Mouse (Mus musculus) retina, adult 2 months (tissue): ENCODE measurements around the gene Slc4a4.

ENCODE experiments used
- DNase-seq: peaks from one replicate; pipeline ENCODE4 v3.0.0-alpha.2; 2012; ENCODE audit warnings: low read depth, low spot score

Gene Slc4a4

DNA sequence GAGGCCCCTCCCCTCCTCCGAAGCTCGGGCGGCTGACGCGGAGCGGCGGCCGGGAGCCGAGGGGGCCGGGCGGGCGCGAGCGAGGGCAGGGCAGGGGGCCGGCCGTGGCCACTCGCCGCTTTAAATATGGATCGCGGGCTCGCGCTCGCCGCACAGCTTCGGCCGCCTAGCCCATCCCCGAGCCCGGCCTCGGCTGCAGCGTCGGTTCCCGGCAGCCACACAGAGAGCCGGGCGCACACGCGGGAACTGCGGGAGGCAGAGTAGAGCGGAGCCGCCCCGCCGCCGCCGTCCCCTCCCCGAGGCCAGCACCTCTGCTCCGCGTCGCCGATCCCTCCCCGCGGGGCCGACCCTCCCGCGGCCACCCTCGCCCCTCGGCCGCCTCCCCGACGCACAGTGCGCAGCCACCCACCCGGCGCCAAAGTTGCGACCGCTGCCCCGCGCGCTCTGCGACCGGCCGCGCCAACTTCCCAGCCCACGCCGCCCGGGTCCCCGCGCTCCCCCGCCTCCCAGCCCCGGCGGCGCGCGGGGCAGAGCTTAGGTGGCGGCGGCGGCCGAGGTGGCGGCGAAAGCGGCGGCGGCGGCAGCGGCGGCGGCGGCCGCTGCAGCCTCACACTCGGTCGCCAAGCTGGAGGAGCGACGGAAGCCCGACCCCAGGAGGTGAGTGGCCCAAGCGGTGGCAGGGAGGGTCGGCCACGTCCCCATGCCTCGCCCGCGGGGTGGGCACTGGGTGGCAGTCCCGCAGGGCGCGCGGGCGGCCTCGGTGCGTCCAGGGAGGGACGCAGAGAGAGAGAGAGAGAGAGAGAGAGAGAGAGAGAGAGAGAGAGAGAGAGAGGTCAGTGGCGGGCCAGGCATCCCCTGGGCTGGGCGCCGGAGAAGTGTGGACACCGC is at the start of gene Slc4a4:
Gene Slc4a4 (plus strand): TSS at position 151 of the 888 bp plus-strand sequence.
- no peak for DNase-seq

DNA sequence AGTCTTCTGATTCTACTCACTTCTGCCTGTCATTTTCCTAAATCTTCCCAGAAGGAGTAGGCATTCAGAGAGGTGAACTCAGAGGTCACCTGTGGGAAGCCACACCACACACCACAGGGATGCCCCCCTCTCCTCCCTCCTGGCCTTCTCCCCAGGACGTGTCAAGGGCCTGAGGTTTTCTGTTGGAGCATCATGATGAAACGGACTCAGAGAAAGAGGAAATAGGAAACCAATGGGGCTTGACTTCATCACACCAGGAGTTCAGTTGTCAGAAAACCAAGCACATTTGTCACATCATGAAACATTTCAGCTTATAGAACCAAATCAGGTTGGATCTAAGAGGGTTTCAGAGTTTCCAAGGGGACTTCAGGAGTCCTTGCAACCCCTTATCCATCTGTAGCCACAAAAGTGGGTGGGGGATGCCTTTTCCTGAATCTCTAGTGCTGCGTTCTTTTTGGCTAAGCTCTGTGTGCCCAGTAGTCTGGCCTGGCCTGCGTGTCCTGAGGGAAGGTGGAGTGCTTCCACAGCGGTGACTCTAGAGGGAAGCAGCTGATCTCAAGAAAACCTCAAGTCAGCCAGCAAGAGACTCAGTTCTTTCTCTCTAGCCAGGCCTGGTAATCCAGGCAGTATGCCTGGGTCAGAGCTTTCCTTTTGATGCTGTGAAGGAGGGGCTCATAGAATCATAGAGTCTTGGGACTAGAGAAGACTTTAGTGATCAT is 46.4 kb upstream of the Slc4a4 start:
- no peak for DNase-seq

DNA sequence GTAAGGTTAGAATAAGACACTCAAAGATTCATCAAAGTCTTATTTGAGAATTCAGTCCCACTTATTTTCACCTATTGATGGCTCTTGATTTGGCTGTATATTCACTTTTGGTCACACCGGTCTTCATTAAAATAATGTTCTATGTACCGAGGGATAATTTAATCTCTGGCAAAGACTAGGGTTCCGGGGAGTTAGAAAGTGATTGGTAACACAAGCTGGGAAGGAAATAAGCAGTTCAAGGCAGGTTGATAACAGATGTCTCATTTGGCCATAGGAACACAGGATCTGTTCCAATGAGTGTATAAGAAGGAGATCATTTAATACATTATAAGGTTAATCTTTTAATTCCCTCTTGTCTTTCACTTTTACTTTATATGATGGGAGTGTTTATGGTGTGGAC is 29.3 kb upstream of the Slc4a4 start:
- DNase-seq = no peak

DNA sequence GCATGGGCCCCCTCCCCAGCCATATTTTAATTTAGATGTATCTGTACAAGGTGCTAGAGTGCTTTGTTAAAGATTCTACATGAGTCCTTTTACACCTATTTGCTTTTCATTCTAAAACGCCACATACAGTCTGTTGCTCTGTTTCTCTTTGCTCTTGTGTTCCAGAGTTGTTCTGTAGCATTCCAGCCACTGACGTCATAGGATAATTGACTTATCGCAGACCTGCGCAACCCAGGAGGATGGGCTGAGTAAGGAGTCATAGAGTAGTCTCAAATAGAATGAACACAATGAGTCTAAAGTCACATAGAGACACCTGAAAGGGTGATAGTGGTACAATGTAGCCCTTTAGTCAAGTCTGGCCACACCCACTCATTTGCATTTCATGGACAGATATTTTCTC is 28.8 kb upstream of the Slc4a4 start:
- DNase-seq = no peak

DNA sequence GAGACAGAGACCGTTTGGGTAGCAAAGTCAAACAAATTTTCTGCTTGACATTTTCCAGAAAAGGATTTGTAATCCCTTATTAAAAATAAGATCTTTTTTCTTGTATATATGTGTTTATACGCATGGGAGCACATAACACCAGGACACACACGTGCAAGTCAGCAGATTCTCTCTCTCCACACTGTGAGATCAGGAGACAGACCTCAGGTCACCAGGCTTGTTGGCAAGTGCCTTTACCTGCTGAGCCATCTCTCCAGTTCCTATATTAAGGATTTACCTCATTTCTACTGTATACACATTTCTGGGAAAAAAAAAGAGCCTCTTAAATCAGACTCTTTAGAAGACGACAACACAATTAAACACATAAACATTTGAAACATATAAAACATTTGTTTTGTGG is 28.4 kb upstream of the Slc4a4 start:
- no peak for DNase-seq

DNA sequence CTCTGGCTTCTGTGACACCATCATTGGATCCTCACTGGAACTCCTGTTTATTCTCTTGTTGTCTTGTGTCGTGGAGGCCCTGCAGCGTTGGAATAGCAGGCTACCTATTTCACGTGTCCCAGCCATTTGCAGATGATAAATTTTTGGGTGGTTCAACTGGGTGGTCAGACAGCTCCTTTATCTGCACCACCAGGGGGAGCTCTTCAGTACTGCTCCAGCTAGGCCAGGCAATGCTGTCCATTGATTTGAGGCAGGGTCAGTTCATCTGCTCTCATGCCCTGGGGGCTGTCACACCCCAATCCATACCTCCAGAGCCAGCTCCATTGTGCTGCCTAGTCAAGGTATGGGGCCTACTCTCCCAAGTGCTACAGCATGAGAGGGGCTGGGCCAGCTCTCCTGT is 24.5 kb upstream of the Slc4a4 start:
- no peak for DNase-seq

DNA sequence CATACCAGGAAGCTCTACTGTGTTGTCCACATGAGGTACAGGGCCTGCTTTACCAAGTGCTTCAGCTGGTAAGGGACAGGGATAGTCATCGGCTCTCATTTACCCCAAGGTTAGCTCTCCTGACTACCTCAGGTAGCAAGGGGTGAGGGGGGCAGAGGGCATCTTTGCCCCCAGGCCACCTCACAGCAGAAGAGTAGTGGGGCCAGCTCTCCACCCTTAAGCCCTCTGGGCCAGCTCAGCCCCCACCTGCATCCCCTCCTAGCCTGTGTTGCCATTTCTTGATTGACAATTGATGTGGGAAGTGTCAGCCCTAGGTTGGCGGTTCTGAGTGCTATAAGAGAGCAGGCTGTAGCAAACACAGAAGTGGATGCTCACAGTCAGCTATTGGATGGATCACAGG is 23.8 kb upstream of the Slc4a4 start:
- no peak for DNase-seq

DNA sequence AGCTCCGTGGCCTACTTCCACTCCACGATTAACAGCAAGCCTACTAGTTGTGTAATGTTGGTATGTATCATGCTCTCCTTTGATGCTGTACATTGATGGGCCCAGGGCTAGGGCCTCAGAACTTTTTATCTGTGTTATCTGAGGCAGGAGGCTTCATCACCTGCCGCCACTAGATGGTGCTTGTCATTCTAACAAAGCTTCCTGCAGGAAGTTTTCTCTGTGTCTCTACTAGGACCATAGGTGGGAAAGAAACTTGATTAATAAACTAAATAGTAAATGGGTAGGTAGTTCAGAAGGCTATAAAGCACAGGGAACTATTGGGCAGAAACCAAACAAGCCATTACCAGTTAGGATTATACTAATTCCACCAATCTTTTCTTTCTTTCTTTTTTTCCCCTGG is 2.5 kb upstream of the Slc4a4 start:
- DNase-seq = no peak

DNA sequence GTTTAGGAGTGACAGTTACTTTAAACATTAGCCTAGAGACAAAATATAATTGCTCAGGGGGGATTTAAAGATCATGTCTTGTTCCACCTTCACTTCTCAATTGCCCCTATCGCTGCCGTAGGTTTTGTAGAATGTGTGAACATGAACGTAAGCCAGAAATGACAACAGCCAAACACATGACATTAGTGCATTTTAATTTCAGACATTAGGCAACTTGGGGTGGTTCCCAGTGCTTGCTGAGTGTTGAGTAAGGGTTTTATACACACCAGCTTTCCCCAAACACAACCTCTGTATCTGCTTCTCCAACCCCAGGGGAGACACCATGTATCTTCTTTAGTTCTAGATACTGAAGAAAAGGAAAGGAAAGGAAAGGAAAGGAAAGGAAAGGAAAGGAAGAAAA is 1.1 kb upstream of the Slc4a4 start:
- no peak for DNase-seq

DNA sequence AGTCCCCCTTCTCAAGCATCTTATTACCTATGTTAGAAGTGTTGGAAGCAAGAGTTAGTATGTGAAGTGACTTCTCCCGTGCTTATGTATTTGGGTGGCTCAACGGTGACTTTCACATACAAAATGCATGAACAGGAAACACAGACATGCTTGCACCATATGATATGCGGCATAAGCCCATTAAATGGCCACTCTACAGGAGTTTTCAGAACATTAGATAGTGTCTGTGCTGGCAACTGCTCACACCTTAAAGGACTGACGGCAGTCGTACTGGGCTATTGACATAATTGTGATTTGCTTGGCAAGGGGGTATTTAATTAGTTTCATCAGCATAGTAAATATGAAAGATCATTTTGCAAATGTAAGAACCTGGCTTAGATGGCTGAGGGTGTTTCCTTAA is 674 bp upstream of the Slc4a4 start:
- DNase-seq = no peak

DNA sequence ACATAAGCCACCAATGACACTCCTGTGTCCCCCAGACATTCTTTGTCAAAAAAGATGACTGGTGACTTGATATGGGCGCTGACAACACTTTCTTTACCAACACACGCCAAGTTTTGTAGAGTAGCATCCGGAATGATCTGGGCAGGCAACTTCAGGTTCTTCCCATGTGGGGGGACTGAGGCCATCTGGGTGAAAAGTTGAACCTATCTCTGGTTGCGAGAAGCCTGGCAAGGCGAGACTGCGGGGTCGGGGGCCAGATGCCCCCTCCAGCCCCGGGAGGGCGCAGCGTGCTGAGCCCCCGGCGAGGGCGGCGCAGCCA is 310 bp upstream of the Slc4a4 start:
- no peak for DNase-seq

DNA sequence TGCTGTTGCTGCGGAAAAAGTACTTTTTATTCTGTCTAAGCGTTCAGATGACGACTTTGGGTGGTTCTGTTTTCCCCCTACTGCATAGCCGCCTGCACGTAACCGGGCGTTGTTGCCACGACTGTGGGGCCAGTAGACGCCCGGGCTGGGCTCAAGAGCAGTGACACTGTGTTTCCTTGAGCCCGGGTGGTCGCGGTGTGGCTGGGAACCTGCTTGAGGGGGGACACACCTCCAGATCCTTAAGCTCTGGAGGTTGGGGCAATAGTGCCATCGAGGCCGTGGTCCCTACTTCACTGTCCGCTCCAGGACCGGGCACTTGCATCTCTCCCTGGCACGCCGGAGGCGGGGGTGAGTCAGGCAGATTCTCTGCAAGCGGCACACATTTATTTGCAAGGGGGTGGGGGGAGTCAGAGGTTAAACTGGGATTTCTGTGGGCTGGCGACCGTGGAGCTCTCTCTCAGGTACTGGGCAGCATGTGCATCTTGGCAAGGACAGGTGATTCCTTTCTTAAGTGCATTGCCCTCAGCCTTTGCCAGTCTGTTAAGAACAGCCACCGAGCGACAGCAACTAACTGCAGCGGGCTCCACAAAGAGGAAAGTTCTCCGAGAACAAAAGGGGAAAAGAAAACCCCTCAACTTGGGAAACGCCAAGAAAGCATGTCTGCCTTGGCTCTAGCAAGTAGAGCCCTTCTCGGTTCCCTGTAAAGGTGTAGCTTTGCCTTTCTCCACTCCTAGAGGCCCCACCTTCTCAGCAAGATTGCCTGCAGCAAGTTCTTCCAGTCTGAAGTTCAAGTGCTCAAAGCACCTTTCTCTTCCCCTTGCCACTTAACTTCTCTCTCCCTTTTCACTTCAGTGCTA is 1.2 kb downstream of the Slc4a4 start:
- DNase-seq = no peak

DNA sequence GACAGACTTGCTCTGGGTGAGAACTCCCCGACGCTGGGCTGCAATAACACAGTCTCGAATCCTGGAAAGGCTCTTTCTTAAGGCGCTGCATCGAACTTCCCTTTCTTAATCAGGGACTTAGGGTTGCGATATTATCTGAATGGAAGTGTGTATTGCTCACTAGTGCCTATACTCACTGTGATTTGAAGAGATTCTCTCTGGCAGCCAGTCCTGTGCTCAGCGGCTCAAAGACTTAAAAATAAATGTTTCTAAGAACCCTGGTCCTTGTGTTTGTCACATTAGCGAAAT is 1.7 kb downstream of the Slc4a4 start:
- DNase-seq = no peak

DNA sequence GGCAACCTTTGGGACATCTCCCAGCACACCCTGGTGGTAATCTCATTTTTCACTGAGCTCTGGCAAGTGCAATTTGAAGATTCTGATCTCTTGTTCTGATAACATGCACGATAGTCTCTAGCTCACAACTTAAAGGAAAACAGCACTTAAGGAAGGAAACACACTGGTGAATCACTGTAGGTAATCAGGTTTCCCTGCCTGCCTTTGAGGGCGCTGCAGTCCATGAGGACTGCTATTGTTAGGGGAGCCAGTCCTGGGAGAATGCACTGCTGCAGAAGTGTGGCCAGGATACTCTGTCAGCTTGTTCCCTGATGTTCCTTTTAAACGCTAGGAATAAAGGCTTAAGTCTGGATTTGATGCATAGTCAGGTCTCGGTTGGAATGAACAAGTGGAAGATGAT is 2.7 kb downstream of the Slc4a4 start:
- no peak for DNase-seq

DNA sequence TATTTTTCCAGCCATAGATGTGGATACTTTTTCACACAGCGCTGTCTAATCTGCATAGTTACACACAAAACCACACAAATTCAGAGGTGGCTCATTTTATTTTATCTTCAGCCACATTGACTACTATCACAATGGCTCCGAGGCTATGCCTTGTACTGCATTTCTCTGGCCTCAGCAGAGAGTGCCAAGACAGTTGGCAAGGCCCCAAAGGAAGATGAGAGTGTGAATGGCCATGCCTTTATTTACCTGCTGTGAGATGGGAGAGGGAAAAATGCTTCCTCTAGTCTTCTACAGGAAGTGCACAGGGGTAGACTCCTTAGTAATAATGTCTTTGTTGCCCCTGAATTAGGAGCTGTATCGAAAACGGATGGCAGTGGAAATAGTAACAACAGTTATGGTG is 3.5 kb downstream of the Slc4a4 start:
- no peak for DNase-seq

DNA sequence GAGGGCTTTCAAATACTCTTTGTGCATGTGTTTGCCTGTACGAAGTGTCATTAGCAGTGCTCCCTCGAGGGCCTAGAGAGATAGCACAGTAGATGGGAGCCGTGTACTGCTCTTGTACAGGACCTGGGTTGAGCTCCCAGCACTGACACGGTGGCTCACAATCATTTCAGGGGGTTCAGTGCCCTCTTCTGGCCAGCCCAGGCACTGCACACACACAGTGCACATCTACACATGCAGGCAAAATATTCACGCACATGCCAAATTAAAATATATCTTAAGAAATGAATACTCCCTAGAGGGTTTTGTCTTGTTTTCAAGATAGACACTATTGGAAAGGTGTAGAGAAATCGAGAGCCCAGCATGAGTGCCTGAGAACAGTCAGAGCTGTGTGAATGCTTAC is 10.0 kb downstream of the Slc4a4 start:
- DNase-seq = no peak

DNA sequence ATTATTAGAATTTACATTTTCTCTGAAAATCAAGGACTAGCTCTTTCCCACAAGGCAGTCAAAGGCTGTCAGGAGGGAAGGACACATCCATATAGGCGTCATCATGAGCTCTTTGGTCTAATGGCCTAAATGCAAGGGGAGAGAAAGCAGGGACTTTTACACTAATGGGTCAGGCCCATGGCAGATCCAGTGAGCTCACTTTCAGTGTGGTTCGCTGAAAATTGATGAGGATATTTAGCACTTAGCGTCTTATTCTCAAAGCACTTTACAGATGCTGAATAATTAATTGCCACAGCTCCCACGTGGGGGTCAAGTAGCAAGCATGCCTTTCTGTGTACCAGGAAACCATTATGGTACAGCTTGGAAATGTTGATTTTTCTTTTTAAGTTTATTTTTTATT is 16.5 kb downstream of the Slc4a4 start:
- no peak for DNase-seq

DNA sequence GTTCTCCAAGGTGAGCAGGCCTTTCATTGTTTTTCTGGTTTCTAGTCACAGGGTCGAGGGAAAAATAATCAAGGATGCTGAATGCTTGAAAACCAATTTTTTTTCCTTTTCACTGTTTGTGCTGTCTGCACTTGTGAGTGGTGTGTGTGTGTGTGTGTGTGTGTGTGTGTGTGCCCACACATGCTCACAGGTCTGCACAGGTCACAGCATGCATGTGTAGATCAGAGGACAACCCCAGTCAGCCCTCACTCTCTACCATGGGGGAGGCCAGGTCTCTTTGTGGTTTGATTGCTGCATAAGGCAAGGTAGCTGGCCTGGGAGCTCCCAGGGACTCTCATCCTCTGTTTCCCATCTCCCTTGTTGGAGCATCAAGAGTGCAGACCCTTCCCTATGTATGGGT is 16.9 kb downstream of the Slc4a4 start:
- no peak for DNase-seq

DNA sequence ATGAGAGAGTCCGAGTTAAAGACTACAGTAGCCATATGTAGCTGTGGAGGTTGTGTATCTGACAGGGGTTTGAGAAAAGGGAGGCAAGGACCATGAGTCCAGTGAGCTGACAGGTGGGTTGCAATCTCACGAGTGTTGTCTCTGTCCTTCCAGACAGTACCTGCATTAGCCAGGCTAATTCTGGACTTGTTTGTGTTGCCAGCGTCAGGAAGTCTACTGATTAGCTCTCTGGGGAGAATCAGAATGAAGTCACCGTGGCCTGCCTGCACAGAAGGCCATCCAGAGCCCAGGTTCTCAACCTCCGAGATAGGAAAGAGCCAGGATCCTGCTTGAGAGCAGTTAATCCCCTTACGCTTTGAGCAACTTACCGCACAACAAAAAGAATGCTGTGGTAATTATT is 18.2 kb downstream of the Slc4a4 start:
- no peak for DNase-seq

DNA sequence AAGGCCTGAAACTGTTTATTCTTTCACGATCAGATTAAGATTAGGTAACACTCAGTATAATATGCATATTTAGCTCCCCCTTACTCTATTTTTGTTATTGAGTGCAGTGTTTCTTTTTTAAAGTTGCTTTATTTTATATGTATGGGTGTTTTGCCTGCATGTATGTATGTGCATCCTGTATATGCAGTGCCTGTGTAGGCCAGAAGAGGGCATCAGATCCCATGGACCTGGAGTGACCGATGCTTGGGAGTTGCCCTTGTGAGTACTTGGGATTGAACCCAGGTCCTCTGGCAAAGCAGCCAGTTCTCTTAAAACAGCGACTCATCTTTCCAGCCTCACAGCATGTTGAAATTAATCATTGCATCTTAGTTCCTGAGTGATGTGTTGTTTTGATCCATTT is 21.0 kb downstream of the Slc4a4 start:
- DNase-seq = no peak

DNA sequence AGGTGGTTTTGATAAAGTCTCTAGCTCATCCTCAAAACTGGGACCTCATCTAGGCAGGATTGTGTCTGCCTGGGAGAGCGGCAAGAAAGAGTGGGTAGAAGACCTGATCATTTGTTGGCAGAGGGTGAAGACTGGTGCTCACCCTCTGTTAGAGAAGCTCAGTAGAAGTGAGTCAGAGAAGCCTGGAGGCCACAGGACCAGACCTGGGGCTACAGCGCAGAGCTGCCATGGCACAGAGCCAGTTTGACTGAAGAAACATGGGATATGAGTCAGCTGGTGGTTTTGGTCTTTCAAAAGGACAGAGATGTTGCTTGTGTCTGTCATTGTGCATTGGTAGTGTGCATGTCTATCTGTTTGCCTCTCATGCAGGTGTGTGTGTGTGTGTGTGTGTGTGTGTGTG is 26.0 kb downstream of the Slc4a4 start:
- no peak for DNase-seq

DNA sequence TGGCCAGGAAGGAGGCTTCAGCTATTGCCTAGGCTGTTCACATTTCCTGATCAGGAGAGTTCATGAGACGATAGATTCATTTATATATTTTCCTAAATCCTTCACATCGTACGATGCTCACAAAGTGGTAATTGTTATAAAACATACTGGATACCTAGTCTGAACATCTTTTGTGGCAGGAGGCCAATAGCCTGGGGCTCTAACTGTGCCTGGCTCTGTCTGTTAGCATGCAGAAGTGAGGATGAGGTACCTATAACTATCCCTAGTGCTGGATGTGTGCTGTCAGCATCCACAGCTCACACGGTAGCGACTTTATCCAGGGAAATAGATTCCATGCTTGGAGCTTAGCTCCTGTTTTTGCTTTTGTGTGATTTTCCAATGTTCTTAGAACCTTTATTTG is 28.5 kb downstream of the Slc4a4 start:
- DNase-seq = no peak

DNA sequence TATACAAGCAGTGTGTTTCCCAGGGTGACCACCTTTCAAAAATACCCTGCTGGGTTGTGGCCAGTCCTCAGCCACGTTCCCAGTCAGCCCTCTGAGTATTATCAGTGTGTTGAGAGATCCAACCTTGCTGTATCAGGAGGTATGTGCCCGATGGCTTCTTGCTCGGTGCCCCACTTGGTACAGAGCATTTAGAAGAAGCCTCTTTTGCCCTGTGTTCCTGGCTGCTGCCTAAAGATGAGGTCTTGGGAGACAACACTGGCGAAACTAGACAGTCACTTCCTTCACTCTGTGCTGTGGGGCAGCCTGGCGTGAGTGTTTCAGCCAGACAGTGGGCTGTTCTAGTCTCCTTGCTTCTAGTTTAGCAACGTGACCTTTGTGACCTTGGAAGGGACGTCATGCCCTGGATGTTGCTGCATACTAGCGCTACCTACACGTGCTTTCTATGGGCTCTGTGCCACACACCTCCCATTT is 29.9 kb downstream of the Slc4a4 start:
- DNase-seq = no peak
